Mouse (Mus musculus) liver, embryonic 16.5 days (tissue): ENCODE data around the gene Thap11. TPM values are rescaled to one million over a fixed set of nuclear protein-coding genes. Genes with fewer than 3 reads are reported as not detected.

Source experiments
- ATAC-seq: fragments of 200-750 bp; cut with Nextera tagmentation; 2 replicates; pipeline ENCODE4 v1.8.0; 2017; ENCODE audit warnings: low read depth, mild to moderate bottlenecking, moderate number of reproducible peaks, moderate library complexity
- H3K27ac ChIP-seq: fragments of 300-500 bp; sonication (generic); 2 replicates; pipeline ENCODE4 v1.5.1; 2014; ENCODE audit warnings: mild to moderate bottlenecking, low read length
- H3K27me3 ChIP-seq: fragments of 300-500 bp; sonication (generic); 2 replicates; pipeline ENCODE4 v1.6.1; 2014; ENCODE audit warnings: low read depth, low read length, mixed read lengths; ENCODE audit not compliant: control insufficient read depth, insufficient read depth
- H3K36me3 ChIP-seq: fragments of 300-500 bp; sonication (generic); 2 replicates; pipeline ENCODE4 v1.6.1; 2014; ENCODE audit warnings: mild to moderate bottlenecking; ENCODE audit not compliant: control insufficient read depth, insufficient read depth
- H3K4me1 ChIP-seq: fragments of 300-500 bp; sonication (generic); 2 replicates; pipeline ENCODE4 v1.6.1; 2014; ENCODE audit warnings: low read depth, low read length, mixed read lengths; ENCODE audit not compliant: control insufficient read depth
- H3K4me2 ChIP-seq: fragments of 300-500 bp; sonication (generic); 2 replicates; pipeline ENCODE4 v1.6.1; 2014; ENCODE audit warnings: low read depth, low read length, mixed read lengths
- H3K4me3 ChIP-seq: fragments of 300-500 bp; sonication (generic); 2 replicates; pipeline ENCODE4 v1.5.1; 2014; ENCODE audit warnings: low read depth, mild to moderate bottlenecking, low read length
- H3K9ac ChIP-seq: fragments of 300-500 bp; sonication (generic); 2 replicates; pipeline ENCODE4 v1.6.1; 2014; ENCODE audit warnings: low read depth, low read length
- H3K9me3 ChIP-seq: fragments of 300-500 bp; sonication (generic); replicated peaks from 2 replicates; pipeline ENCODE4 v1.6.1; 2016; ENCODE audit warnings: low read length; ENCODE audit not compliant: control insufficient read depth
- WGBS: fragments of 180-500 bp; shearing (Covaris S2); extraction: QIAGEN DNeasy Blood & Tissue Kit; methylation state at CpG from one replicate; pipeline ENCODE4 v1.1.7; 2014; ENCODE audit not compliant: insufficient replicate concordance; 5-methylcytosine and 5-hydroxymethylcytosine counted together
- polyA plus RNA-seq: library from polyadenylated mRNA; unstranded; fragments of >200 nt; fragmentation: Nextera tagmentation; extraction: Ambion mirVana; gene quantifications from 2 replicates; pipeline ENCODE4 v1.2.1, GENCODE M21; 2015

The Thap11 gene
- polyA plus RNA-seq, 1 experiment from 2014 or later = 25.4 TPM

DNA sequence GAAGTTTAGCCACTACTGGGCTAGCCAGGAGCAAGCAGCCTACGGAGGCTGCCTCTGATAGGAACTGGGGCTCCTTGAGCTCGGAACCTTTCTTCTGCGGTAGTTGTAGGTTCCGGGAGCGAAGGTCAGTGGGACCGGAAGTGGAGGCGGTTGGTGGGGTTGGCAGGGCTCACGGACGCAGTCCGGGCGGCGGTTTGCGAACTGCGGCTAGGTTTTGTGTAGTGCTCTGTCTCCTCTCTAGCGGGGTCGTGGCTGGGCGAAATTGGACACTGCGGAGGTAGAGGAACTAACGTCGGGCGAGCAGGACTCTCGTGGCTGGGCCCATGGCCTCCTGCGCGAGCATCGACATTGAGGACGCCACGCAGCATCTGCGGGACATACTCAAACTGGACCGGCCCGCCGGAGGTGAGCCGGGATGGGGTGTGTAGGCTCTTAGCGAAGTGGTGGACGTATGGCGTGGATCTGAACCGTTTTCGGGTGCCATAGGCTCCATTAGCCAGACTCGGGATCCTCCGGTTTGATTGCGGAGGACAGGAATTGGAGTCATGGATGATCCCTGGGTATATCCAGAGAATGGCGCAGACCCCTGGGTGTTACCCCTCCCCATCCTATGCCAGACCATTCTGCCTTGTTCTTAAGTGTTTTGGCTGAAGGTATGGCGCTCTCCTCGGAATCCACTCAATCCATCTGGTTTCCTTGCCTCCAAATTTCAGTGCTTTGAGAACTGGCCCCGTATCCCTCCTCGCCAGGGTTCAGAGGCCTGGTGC is 26.0 kb downstream of the Thap11 start, which contains the start of gene Edc4:
Gene Edc4, plus strand, starts transcription at position 128 of the 767 bp plus-strand sequence.
- H3K9ac ChIP-seq = peak within 1 kb of the TSS; percentile 89
- under 1% methylated on average over 45 of the region's 45 CpGs for WGBS
- H3K36me3 ChIP-seq = peaks cover 40% of the 10 kb centered on the region
- peaks cover 13% of the 10 kb centered on the region for H3K4me1 ChIP-seq
- peak within 1 kb of the TSS; percentile 74 for H3K27ac ChIP-seq
- H3K9me3 ChIP-seq = no peaks in the 10 kb centered on the region
- peak within 1 kb of the TSS; percentile 93 for H3K4me3 ChIP-seq
- H3K27me3 ChIP-seq = no peaks in the 10 kb centered on the region
- ATAC-seq = peak; percentile 86
- peak within 1 kb of the TSS; percentile 95 for H3K4me2 ChIP-seq

GRCm38 (mm10) chr8:105889756-105890465 is 35.0 kb downstream of the Thap11 start:
- WGBS = 83% methylated on average over 12 of the region's 12 CpGs
- Histone ChIP-seq H3K9me3 (no peaks in the 10 kb centered on the region), H3K4me3 (no peak overlapping the region), H3K27me3 (no peaks in the 10 kb centered on the region), H3K4me1 (no peaks in the 10 kb centered on the region), H3K4me2 (no peak overlapping the region), H3K9ac (no peak overlapping the region), H3K27ac (no peak overlapping the region), H3K36me3 (peaks cover 66% of the 10 kb centered on the region)
- no peak for ATAC-seq

DNA sequence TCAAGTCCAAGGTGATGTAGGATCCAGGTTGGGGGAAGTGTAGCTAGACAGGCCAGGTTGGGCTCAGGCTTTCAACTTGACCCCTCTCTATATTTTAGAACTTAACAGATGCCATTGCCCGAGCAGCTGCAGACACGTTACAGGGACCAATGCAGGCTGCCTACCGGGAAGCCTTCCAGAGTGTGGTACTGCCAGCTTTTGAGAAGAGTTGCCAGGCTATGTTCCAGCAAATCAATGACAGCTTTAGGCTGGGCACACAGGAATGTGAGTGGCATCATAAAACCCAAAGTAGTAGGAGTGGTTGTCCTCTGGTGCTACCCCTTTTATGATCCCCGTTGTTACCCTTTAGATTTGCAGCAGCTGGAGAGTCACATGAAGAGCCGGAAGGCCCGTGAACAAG is 35.9 kb downstream of the Thap11 start:
- Histone ChIP-seq H3K36me3 (peaks cover 57% of the 10 kb centered on the region), H3K27me3 (no peaks in the 10 kb centered on the region), H3K9me3 (no peaks in the 10 kb centered on the region), H3K4me1 (no peaks in the 10 kb centered on the region), H3K4me2 (no peak overlapping the region), H3K4me3 (no peak overlapping the region), H3K9ac (no peak overlapping the region), H3K27ac (no peak overlapping the region)
- 77% methylated on average over 6 of the region's 6 CpGs for WGBS
- ATAC-seq = no peak

DNA sequence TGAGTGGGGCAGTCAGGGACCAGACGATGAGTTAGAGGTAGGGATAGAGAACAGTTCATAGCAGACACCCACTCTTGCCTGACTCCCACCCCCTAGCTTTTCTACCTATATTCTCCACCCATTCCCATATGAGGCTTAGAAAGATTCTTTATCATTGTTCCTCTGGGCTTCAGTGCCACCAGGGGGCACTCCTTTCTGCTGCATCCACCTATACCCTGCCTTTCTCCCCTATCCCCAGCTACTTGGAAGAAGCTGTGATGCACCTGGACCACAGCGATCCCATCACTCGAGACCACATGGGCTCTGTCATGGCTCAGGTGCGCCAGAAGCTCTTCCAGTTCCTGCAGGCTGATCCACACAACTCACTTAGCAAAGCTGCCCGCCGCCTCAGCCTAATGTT is 37.5 kb downstream of the Thap11 start:
- no peak overlapping the region for H3K27ac ChIP-seq
- ATAC-seq = no peak
- no peaks in the 10 kb centered on the region for H3K4me1 ChIP-seq
- H3K9me3 ChIP-seq = no peaks in the 10 kb centered on the region
- no peaks in the 10 kb centered on the region for H3K27me3 ChIP-seq
- H3K4me2 ChIP-seq = no peak overlapping the region
- H3K4me3 ChIP-seq = no peak overlapping the region
- peaks cover 42% of the 10 kb centered on the region for H3K36me3 ChIP-seq
- no peak overlapping the region for H3K9ac ChIP-seq
- 77% methylated on average over 6 of the region's 6 CpGs for WGBS

DNA sequence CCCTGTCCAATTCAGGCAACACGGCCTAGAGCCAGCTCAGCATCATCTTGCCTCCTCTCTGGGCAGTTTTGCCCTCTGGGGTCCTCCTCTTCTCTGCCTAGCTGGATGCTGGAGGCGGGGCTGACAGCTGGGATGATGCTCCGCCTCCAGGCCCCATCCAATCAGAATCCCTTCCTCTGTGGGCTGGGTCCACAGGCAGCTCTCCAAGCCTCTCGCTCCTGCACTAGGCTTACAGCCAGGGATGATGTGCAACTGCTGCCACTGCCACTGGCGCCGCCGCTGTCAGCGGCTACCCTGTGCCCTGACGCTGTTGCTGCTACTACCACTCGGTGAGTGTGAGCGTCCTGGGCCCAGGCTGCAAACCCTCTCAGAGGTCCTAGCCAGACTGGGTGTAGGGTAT is 38.4 kb downstream of the Thap11 start, which contains the start of gene Nrn1l:
Gene Nrn1l, plus strand, starts transcription at position 229 of the 400 bp plus-strand sequence.
- peak; percentile 72 for ATAC-seq
- no peaks in the 10 kb centered on the region for H3K9me3 ChIP-seq
- H3K9ac ChIP-seq = no peak within 1 kb of the TSS
- H3K27ac ChIP-seq = no peak within 1 kb of the TSS
- no peaks in the 10 kb centered on the region for H3K27me3 ChIP-seq
- no peaks in the 10 kb centered on the region; the same call in 1 of the 2 replicates for H3K4me1 ChIP-seq
- no peak within 1 kb of the TSS for H3K4me2 ChIP-seq
- no peak within 1 kb of the TSS for H3K4me3 ChIP-seq
- 40% methylated on average over 11 of the region's 11 CpGs for WGBS
- H3K36me3 ChIP-seq = peaks cover 33% of the 10 kb centered on the region

DNA sequence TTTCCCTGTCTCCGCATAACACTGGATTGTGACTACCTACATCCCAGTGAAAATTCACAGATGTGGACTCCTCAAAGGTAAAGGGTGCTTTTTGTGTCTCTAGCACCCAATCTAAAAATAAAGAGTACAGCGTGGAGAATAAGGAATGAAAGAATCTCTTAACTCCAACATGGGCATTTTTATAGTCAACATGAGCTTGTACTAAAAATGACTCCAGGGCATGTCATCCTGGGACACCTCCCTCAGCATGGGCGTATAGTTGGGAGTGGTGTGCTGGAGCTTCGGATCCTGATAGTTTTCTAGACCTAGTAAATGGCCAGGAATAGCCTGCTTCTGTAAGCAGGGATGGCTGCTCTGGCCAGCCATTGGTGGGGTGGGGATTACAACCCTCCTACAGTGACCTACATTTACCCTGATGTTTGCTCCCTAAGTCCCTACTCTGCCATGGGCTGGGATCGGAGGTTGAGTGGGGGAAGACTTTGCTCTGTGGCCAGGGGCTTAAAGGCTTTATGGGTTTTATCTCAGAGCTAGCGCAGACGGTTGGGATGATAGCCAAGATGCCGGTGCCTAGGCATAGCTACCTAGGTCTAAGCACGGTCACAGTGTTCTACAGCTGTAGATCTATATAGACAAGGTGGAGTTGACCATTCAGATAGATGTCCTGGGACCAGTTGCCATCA is 43.0 kb downstream of the Thap11 start:
- no peak for ATAC-seq
- H3K4me2 ChIP-seq = no peak overlapping the region
- no peak overlapping the region for H3K4me3 ChIP-seq
- H3K9me3 ChIP-seq = no peaks in the 10 kb centered on the region
- no peaks in the 10 kb centered on the region for H3K36me3 ChIP-seq
- no peak overlapping the region for H3K27ac ChIP-seq
- H3K9ac ChIP-seq = no peak overlapping the region
- 65% methylated on average over 9 of the region's 9 CpGs for WGBS
- no peaks in the 10 kb centered on the region for H3K27me3 ChIP-seq
- H3K4me1 ChIP-seq = peaks cover 16% of the 10 kb centered on the region

DNA sequence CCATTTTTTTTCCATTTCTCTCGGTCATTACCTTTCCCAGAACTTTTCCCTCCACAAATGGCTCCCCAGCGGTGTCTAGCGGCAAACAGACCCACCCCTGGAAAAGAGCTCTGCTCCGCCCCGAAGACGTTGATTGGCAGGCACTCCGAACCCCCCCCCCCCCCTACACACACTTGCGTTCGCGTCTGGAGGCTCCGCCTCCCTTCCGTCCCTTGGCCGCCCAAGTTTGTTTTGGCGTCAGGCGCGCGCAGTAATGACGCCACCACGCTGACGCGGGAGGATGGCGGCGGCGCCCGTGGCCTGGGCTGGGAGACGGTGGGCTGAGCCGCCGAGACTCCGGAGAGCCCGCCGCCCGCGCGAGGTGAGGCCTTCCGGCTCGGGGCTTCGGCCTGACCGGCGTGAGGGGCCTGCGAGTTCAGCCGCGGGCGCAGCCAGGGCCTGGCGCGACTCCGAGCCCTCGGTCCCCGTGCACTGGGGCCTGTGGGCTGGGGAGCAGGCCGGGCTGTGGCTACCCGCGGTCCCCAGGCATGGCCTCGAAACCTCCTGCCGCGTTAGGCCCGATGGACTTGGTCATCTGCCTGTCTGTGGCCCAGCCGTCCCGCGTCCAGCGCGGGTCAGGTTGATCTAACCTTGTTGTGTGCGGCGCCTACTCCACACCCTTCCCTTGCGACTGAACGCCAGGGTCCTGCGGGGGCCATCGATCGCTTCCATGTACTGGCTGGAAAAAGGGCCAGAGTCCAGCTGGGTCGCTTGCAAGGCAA is 45.4 kb downstream of the Thap11 start, which contains the start of gene Pskh1:
Gene Pskh1, plus strand, starts transcription at position 262 of the 761 bp plus-strand sequence.
- peaks cover 16% of the 10 kb centered on the region for H3K4me1 ChIP-seq
- H3K27me3 ChIP-seq = no peaks in the 10 kb centered on the region
- H3K4me2 ChIP-seq = peak within 1 kb of the TSS; percentile 80
- WGBS = under 1% methylated on average over 65 of the region's 68 CpGs
- peak; percentile 92 for ATAC-seq
- no peaks in the 10 kb centered on the region for H3K36me3 ChIP-seq
- peak within 1 kb of the TSS; percentile 99 for H3K9ac ChIP-seq
- no peaks in the 10 kb centered on the region for H3K9me3 ChIP-seq
- peak within 1 kb of the TSS; percentile 95 for H3K27ac ChIP-seq
- peak within 1 kb of the TSS; percentile 91 for H3K4me3 ChIP-seq

GRCm38 (mm10) chr8:105900941-105901616 is 46.1 kb downstream of the Thap11 start:
- no peaks in the 10 kb centered on the region for H3K36me3 ChIP-seq
- peak overlapping the region; percentile 95 for H3K27ac ChIP-seq
- peaks cover 16% of the 10 kb centered on the region for H3K4me1 ChIP-seq
- H3K27me3 ChIP-seq = no peaks in the 10 kb centered on the region
- peak overlapping the region; percentile 99 for H3K9ac ChIP-seq
- peak overlapping the region; percentile 80 for H3K4me2 ChIP-seq
- WGBS = 12% methylated on average over 16 of the region's 16 CpGs
- no peaks in the 10 kb centered on the region for H3K9me3 ChIP-seq
- H3K4me3 ChIP-seq = peak overlapping the region; percentile 91
- ATAC-seq = peak; percentile 42
